Mouse (Mus musculus) brown adipose tissue, adult 24 weeks (tissue): ENCODE results near the gene Mucl3. TPM values are rescaled to one million over a fixed set of nuclear protein-coding genes. Genes with fewer than 3 reads are reported as not detected.
A peak's percentile ranks its signal among the peaks of the same experiment; 100 is the strongest.

ENCODE experiments used
- H3K27ac ChIP-seq: fragments of 200-500 bp; replicated peaks from 2 replicates; pipeline ENCODE4 v1.5.1; 2012; ENCODE audit warnings: low read depth, mild to moderate bottlenecking, low read length
- H3K4me1 ChIP-seq: fragments of 200-500 bp; 2 replicates; pipeline ENCODE4 v1.6.1; 2012; ENCODE audit warnings: low read length, mixed read lengths; ENCODE audit not compliant: control insufficient read depth, insufficient read depth, insufficient read length
- H3K4me3 ChIP-seq: fragments of 200-500 bp; 2 replicates; pipeline ENCODE4 v1.5.1; 2012; ENCODE audit warnings: low read depth, mild to moderate bottlenecking, low read length, moderate library complexity; ENCODE audit not compliant: insufficient read depth
- polyA plus RNA-seq: library from polyadenylated mRNA; stranded (reverse); fragments of >200 nt; gene quantifications from 2 replicates; pipeline ENCODE4 v1.2.4, GENCODE M21; 2012; ENCODE audit not compliant: missing spikeins, insufficient read depth, insufficient read length

The Mucl3 gene
- not detected in 2 replicates for polyA plus RNA-seq

DNA sequence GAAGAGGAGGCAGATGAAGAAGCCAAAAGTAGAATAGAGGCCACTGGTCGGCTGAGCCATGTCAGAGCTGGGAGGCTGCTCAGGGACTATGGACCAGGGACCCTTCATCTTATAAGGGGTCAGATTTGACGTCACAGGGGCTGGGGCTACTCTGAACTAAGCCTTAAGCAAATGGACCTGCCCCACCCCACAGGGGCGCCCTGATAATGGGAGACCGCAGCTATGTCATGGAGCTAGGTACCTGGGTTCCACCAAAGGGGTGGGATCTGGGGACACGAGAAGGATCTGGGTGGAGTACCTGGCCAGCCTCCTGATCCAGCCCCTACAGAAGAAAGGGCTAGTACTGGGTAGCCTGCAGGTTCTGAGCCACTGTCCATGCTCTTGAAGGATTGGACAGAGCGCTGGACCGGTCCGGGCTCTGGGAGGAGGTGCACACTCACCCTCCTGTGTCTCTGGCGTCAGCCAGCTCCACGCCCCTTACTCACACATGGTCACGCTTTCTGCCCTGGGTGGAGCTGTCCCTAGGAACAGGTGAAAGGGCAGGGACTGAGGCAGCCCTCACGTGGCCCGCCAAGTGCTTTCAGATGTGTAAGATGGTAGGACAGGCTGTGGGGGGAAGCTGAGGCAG lies at the start of gene Mucl3:
TSS of gene Mucl3 (minus strand) at position 87 of the 628 bp plus-strand sequence.
- Histone ChIP-seq H3K4me3 (no peak within 1 kb of the TSS), H3K4me1 (no peaks in the 10 kb centered on the region), H3K27ac (no peak within 1 kb of the TSS)

DNA sequence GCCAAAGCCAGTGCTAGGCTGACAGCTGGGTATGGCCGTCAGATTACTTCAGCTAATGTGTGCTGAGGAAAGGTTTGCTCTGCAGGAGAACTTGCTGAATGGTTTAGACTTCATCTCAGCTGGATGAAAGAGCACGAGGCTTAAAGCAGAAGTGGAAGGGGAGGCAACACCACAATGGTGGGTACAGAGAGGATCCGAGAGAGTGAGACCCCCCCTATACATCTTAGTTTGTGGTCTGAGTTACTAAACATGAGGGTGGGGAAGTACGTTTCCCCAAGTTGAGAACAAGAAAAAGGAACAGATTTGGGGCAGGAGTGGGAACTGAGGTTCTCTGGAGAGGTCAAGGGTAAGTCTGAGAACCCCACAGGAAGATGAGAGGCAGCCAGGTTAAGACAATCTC lies 48.9 kb upstream of the Mucl3 start:
- H3K27ac ChIP-seq, result no peak overlapping the region
- H3K4me3 ChIP-seq, result no peak overlapping the region
- no peaks in the 10 kb centered on the region for H3K4me1 ChIP-seq

DNA sequence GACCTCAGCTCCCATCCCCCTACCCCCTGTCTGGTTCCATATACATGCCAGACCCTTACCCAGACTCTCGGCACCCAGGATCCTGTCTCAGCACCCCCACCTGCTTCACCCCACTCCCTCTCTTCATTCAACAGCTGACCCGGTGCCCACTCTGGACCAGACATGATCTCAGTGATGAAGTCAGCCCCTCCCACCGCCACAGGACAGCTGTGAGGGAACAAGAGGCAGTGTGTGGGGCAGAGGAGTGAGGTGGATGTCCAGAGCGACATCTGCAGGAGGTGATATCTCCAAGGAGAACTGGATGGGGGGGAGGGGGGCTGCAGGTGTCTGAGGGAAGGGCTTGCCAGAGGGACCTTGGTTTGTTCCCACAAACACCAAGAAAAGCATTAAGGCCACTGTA lies 48.3 kb upstream of the Mucl3 start:
- no peaks in the 10 kb centered on the region for H3K4me1 ChIP-seq
- H3K27ac ChIP-seq, result no peak overlapping the region
- H3K4me3 ChIP-seq, result no peak overlapping the region

- Histone ChIP-seq H3K4me1 (no peaks in the 10 kb centered on the region), H3K27ac (no peak overlapping the region), H3K4me3 (no peak overlapping the region)
These were observed 46.6 kb upstream of the Mucl3 start for GRCm38 (mm10) chr17:35689936-35690645.

- no peaks in the 10 kb centered on the region for H3K4me1 ChIP-seq
- H3K27ac ChIP-seq, result no peak overlapping the region
- H3K4me3 ChIP-seq, result no peak overlapping the region
These were observed 45.1 kb upstream of the Mucl3 start for GRCm38 (mm10) chr17:35688347-35689175.

- H3K4me1 ChIP-seq, result no peaks in the 10 kb centered on the region
- H3K27ac ChIP-seq, result no peak overlapping the region
- H3K4me3 ChIP-seq, result no peak overlapping the region
These were observed 41.6 kb upstream of the Mucl3 start for GRCm38 (mm10) chr17:35685061-35685460.

- H3K27ac ChIP-seq, result no peak overlapping the region
- no peak overlapping the region for H3K4me3 ChIP-seq
- H3K4me1 ChIP-seq, result no peaks in the 10 kb centered on the region
These were observed 38.5 kb upstream of the Mucl3 start for GRCm38 (mm10) chr17:35681986-35682385.

GRCm38 (mm10) chr17:35680591-35680990 lies 37.1 kb upstream of the Mucl3 start:
- Histone ChIP-seq H3K27ac (no peak overlapping the region), H3K4me1 (no peaks in the 10 kb centered on the region), H3K4me3 (no peak overlapping the region)

DNA sequence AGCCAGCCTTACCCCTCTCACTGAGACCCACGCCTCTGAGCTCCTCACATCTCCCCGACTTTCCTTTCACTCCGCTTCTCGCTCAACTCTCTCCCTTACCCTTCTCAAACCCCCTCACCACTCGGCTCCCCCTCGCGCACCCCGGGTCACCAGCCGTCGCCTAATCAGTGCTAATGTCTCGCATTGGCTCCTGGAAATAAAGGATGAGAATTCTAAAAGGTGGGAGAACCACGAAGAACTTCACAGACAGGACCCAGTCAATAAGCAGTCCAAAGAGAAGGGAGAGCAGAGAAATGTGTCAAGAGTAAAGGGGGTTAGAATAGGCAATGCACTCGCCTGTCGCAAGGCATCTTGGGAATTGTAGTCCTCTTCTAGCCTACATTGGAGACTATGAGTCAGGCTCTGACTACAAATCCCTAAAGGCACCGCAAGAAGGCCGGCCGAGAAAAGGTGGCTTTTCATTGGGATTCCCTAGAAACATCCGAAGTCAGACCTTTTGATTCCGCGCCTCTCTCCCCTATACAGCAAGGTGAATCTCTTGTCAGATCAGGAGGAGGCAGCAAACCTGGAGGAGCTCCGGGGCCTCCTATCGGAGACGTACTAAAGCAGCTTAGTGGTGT lies 30.0 kb upstream of the Mucl3 start, which contains the start of gene Gtf2h4:
TSS of gene Gtf2h4 (minus strand) at position 324 of the 620 bp plus-strand sequence.
- Histone ChIP-seq H3K4me3 (peak within 1 kb of the TSS; percentile 80), H3K27ac (peak within 1 kb of the TSS; percentile 52), H3K4me1 (no peaks in the 10 kb centered on the region)

GRCm38 (mm10) chr17:35672527-35672926 lies 29.0 kb upstream of the Mucl3 start:
- H3K27ac ChIP-seq, result no peak overlapping the region
- peak overlapping the region; percentile 80 for H3K4me3 ChIP-seq
- no peaks in the 10 kb centered on the region for H3K4me1 ChIP-seq

- Histone ChIP-seq H3K27ac (no peak overlapping the region), H3K4me3 (no peak overlapping the region), H3K4me1 (0 out of 2 replicates have a peak, but pooled peaks cover under 1% of the 10 kb centered on the region)
These were observed 28.4 kb upstream of the Mucl3 start for GRCm38 (mm10) chr17:35671846-35672245.

GRCm38 (mm10) chr17:35669731-35670130 lies 26.2 kb upstream of the Mucl3 start:
- Histone ChIP-seq H3K27ac (no peak overlapping the region), H3K4me3 (no peak overlapping the region), H3K4me1 (peaks cover 3% of the 10 kb centered on the region; the same call in 1 of the 2 replicates)

GRCm38 (mm10) chr17:35667334-35668065 lies 24.0 kb upstream of the Mucl3 start, which contains the start of gene Vars2:
Gene Vars2, minus strand, starts transcription at chr17:35667592.
- Histone ChIP-seq H3K4me1 (peaks cover 3% of the 10 kb centered on the region; the same call in 1 of the 2 replicates), H3K4me3 (peak within 1 kb of the TSS; percentile 95), H3K27ac (peak within 1 kb of the TSS; percentile 51)

DNA sequence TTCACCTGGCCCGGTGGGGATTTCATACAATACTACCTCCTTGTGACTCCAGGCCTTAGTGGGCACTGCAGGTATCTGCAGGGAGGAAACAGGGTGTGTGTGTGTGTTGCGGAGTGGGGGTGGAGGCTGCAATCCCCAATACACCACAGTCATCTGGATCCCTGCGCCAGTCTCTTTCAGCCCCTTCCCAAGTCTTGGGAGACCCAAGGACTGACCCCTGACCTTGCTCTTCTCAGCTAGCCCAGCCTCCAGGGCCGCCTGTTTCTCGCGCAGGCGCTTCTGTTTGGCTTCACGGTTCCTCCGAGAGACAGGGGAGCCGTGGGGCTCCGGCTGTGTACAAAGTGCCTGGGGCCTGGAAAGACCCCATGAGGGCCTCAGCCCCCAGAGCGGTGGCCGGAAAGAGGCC lies 23.4 kb upstream of the Mucl3 start:
- peaks cover 3% of the 10 kb centered on the region; the same call in 1 of the 2 replicates for H3K4me1 ChIP-seq
- peak overlapping the region; percentile 51; the same call in 1 of the 2 replicates for H3K27ac ChIP-seq
- peak overlapping the region; percentile 95 for H3K4me3 ChIP-seq
